Mouse (Mus musculus): Measurements from ENCODE around the gene Pkn1.

DNA sequence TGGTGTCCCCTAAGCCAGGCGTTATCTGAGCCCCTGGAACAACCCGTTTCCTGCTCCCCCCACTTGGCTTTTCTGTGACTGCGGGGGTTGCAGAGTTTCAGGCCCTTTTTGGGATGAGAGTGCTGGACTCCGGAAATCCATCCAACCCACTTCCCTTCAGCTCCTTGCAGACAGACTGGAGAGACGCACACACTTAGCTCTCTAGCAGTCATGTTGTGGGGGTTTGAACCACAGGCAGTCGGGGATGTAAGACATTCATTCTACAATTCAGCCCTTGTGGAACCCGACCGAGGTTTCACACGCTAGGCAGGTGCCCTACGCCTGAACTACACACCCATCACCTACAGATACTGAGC is 45.3 kb downstream of the Pkn1 start:
- TF ChIP-seq CTCF (IDR thresholded peaks at IDR 0.05; ENCODE audit: low read depth, low read length) = no peak
- no peak for TF ChIP-seq TAL1 (conservative IDR thresholded peaks at IDR 0.05; ENCODE audit: low read depth, low read length)
- TF ChIP-seq GATA2 (IDR thresholded peaks at IDR 0.05; ENCODE audit: borderline replicate concordance, low read depth, low read length) = no peak
